Mouse (Mus musculus): Measurements from ENCODE around the gene Nme7. TPM values are rescaled to one million over a fixed set of nuclear protein-coding genes. Genes with fewer than 3 reads are reported as not detected.

The Nme7 gene
- 14.1 and 15.4 TPM in 2 replicates for polyA plus RNA-seq (2015; fragmentation: Nextera tagmentation; extraction: Ambion mirVana)

- 87% methylated on average over 5 of the region's 5 CpGs for WGBS (ENCODE audit: insufficient replicate concordance)
- DNase-seq = no peak
- H3K9me3 ChIP-seq (replicated peaks) = no peaks in the 10 kb centered on the region
- H3K4me2 ChIP-seq = no peak within 1 kb of the TSS
- H3K36me3 ChIP-seq = peaks cover 39% of the 10 kb centered on the region
- H3K4me1 ChIP-seq (replicated peaks) = peaks cover 18% of the 10 kb centered on the region
- H3K9ac ChIP-seq = no peak within 1 kb of the TSS
- no peak within 1 kb of the TSS for H3K4me3 ChIP-seq (replicated peaks)
- no peak for ATAC-seq (ENCODE audit: low read depth)
- no peak within 1 kb of the TSS for H3K27ac ChIP-seq
- no peaks in the 10 kb centered on the region for H3K27me3 ChIP-seq
These were observed at the start of gene Nme7 for GRCm38 (mm10) chr1:164303821-164304220. Gene Nme7, plus strand, starts transcription at chr1:164304121.

- no peak overlapping the region for H3K4me3 ChIP-seq (replicated peaks)
- no peak for DNase-seq
- no peak overlapping the region for H3K4me2 ChIP-seq
- no peaks in the 10 kb centered on the region for H3K9me3 ChIP-seq (replicated peaks)
- ATAC-seq (ENCODE audit: low read depth) = peak; percentile 16; the same call in 1 of the 2 replicates
- no peak overlapping the region for H3K9ac ChIP-seq
- peaks cover 28% of the 10 kb centered on the region for H3K36me3 ChIP-seq
- H3K27ac ChIP-seq = no peak overlapping the region
- peaks cover 51% of the 10 kb centered on the region for H3K4me1 ChIP-seq (replicated peaks)
- no peaks in the 10 kb centered on the region for H3K27me3 ChIP-seq
- 42% methylated on average over 3 of the region's 3 CpGs for WGBS (ENCODE audit: insufficient replicate concordance)
These were observed 49.1 kb upstream of the Nme7 start for GRCm38 (mm10) chr1:164254836-164255235.

- Histone ChIP-seq H3K9ac (no peak overlapping the region), H3K4me2 (0 out of 2 replicates have a peak overlapping the region, but pooled peaks have one; percentile 8), H3K27me3 (no peaks in the 10 kb centered on the region), H3K9me3 (replicated peaks) (no peaks in the 10 kb centered on the region), H3K4me1 (replicated peaks) (peaks cover 3% of the 10 kb centered on the region; the same call in 1 of the 2 replicates), H3K27ac (no peak overlapping the region), H3K36me3 (peaks cover 72% of the 10 kb centered on the region), H3K4me3 (replicated peaks) (no peak overlapping the region)
- ATAC-seq (ENCODE audit: low read depth) (peak; percentile 50), DNase-seq (no peak)
- 81% methylated on average over 16 of the region's 16 CpGs for WGBS (ENCODE audit: insufficient replicate concordance)
These were observed 43.5 kb upstream of the Nme7 start for GRCm38 (mm10) chr1:164260171-164261028.

GRCm38 (mm10) chr1:164261553-164261952 is 42.4 kb upstream of the Nme7 start:
- no peak overlapping the region for H3K27ac ChIP-seq
- H3K4me2 ChIP-seq = no peak overlapping the region
- no peaks in the 10 kb centered on the region for H3K27me3 ChIP-seq
- no peaks in the 10 kb centered on the region for H3K9me3 ChIP-seq (replicated peaks)
- H3K36me3 ChIP-seq = peaks cover 76% of the 10 kb centered on the region
- ATAC-seq (ENCODE audit: low read depth) (no peak), DNase-seq (no peak)
- no peak overlapping the region for H3K4me3 ChIP-seq (replicated peaks)
- H3K4me1 ChIP-seq (replicated peaks) = 0 out of 2 replicates have a peak, but pooled peaks cover 3% of the 10 kb centered on the region
- H3K9ac ChIP-seq = no peak overlapping the region
- WGBS (ENCODE audit: insufficient replicate concordance) = 84% methylated on average over 7 of the region's 7 CpGs

GRCm38 (mm10) chr1:164270941-164271340 is 33.0 kb upstream of the Nme7 start:
- DNase-seq = no peak
- H3K27ac ChIP-seq = no peak overlapping the region
- H3K9ac ChIP-seq = no peak overlapping the region
- H3K27me3 ChIP-seq = no peaks in the 10 kb centered on the region
- no peaks in the 10 kb centered on the region for H3K9me3 ChIP-seq (replicated peaks)
- ATAC-seq (ENCODE audit: low read depth) = no peak
- 82% methylated on average over 7 of the region's 7 CpGs for WGBS (ENCODE audit: insufficient replicate concordance)
- peaks cover 4% of the 10 kb centered on the region for H3K4me1 ChIP-seq (replicated peaks)
- H3K36me3 ChIP-seq = 0 out of 2 replicates have a peak, but pooled peaks cover 3% of the 10 kb centered on the region
- H3K4me3 ChIP-seq (replicated peaks) = no peak overlapping the region
- no peak overlapping the region for H3K4me2 ChIP-seq

GRCm38 (mm10) chr1:164273659-164274058 is 30.3 kb upstream of the Nme7 start:
- no peak overlapping the region for H3K9ac ChIP-seq
- ATAC-seq (ENCODE audit: low read depth) (no peak), DNase-seq (no peak)
- no peaks in the 10 kb centered on the region for H3K36me3 ChIP-seq
- H3K4me2 ChIP-seq = no peak overlapping the region
- H3K27me3 ChIP-seq = no peaks in the 10 kb centered on the region
- H3K4me1 ChIP-seq (replicated peaks) = peaks cover 5% of the 10 kb centered on the region
- no peaks in the 10 kb centered on the region for H3K9me3 ChIP-seq (replicated peaks)
- H3K4me3 ChIP-seq (replicated peaks) = no peak overlapping the region
- no peak overlapping the region for H3K27ac ChIP-seq
- WGBS (ENCODE audit: insufficient replicate concordance) = 76% methylated on average over 6 of the region's 6 CpGs

- H3K27me3 ChIP-seq = no peaks in the 10 kb centered on the region
- H3K36me3 ChIP-seq = no peaks in the 10 kb centered on the region
- H3K4me3 ChIP-seq (replicated peaks) = peak within 1 kb of the TSS; percentile 70
- peak within 1 kb of the TSS; percentile 90 for H3K4me2 ChIP-seq
- H3K27ac ChIP-seq = peak within 1 kb of the TSS; percentile 39
- peak within 1 kb of the TSS; percentile 74 for H3K9ac ChIP-seq
- no peaks in the 10 kb centered on the region for H3K9me3 ChIP-seq (replicated peaks)
- ATAC-seq (ENCODE audit: low read depth) (peak; percentile 100), DNase-seq (peak; percentile 94)
- under 1% methylated on average over 31 of the region's 31 CpGs for WGBS (ENCODE audit: insufficient replicate concordance)
- H3K4me1 ChIP-seq (replicated peaks) = peaks cover 5% of the 10 kb centered on the region
These were observed 28.4 kb upstream of the Nme7 start, which contains the start of gene Ccdc181 for GRCm38 (mm10) chr1:164275455-164275954. Gene Ccdc181, plus strand, starts transcription at chr1:164275585.

- 77% methylated on average over 3 of the region's 3 CpGs for WGBS (ENCODE audit: insufficient replicate concordance)
- no peak for DNase-seq
- no peak for ATAC-seq (ENCODE audit: low read depth)
These were observed 27.4 kb upstream of the Nme7 start for GRCm38 (mm10) chr1:164276552-164276951.

GRCm38 (mm10) chr1:164279332-164279731 is 24.6 kb upstream of the Nme7 start:
- H3K4me1 ChIP-seq (replicated peaks) = peaks cover 5% of the 10 kb centered on the region
- H3K27me3 ChIP-seq = no peaks in the 10 kb centered on the region
- H3K9ac ChIP-seq = no peak overlapping the region
- no peaks in the 10 kb centered on the region for H3K36me3 ChIP-seq
- no peak overlapping the region for H3K4me2 ChIP-seq
- H3K27ac ChIP-seq = no peak overlapping the region
- H3K9me3 ChIP-seq (replicated peaks) = no peaks in the 10 kb centered on the region
- no peak overlapping the region for H3K4me3 ChIP-seq (replicated peaks)
- ATAC-seq (ENCODE audit: low read depth) = no peak
- 69% methylated on average over 4 of the region's 4 CpGs for WGBS (ENCODE audit: insufficient replicate concordance)
- no peak for DNase-seq

More at GRCm38 (mm10) chr1:164276552-164276951, 27.4 kb upstream of the Nme7 start:
- no peak overlapping the region for H3K27ac ChIP-seq
- H3K36me3 ChIP-seq = no peaks in the 10 kb centered on the region
- H3K4me1 ChIP-seq (replicated peaks) = peaks cover 5% of the 10 kb centered on the region
- no peaks in the 10 kb centered on the region for H3K9me3 ChIP-seq (replicated peaks)
- H3K4me2 ChIP-seq = no peak overlapping the region
- H3K4me3 ChIP-seq (replicated peaks) = no peak overlapping the region
- no peak overlapping the region for H3K9ac ChIP-seq
- H3K27me3 ChIP-seq = no peaks in the 10 kb centered on the region

GRCm38 (mm10) chr1:164284007-164284406 is 19.9 kb upstream of the Nme7 start:
- no peaks in the 10 kb centered on the region for H3K36me3 ChIP-seq
- H3K9me3 ChIP-seq (replicated peaks) = no peaks in the 10 kb centered on the region
- no peaks in the 10 kb centered on the region for H3K27me3 ChIP-seq
- no peak overlapping the region for H3K4me2 ChIP-seq
- no peak for DNase-seq
- no peak for ATAC-seq (ENCODE audit: low read depth)
- no peak overlapping the region for H3K9ac ChIP-seq
- 72% methylated on average over 3 of the region's 3 CpGs for WGBS (ENCODE audit: insufficient replicate concordance)
- no peak overlapping the region for H3K27ac ChIP-seq
- H3K4me3 ChIP-seq (replicated peaks) = no peak overlapping the region
- no peaks in the 10 kb centered on the region for H3K4me1 ChIP-seq (replicated peaks)

- ATAC-seq (ENCODE audit: low read depth) = no peak
- no peaks in the 10 kb centered on the region for H3K27me3 ChIP-seq
- WGBS (ENCODE audit: insufficient replicate concordance) = 45% methylated on average over 15 of the region's 15 CpGs
These were observed 16.5 kb upstream of the Nme7 start for GRCm38 (mm10) chr1:164287406-164287805.

More at GRCm38 (mm10) chr1:164287406-164287805, 16.5 kb upstream of the Nme7 start:
- H3K4me2 ChIP-seq = no peak overlapping the region
- no peaks in the 10 kb centered on the region for H3K4me1 ChIP-seq (replicated peaks)
- no peak overlapping the region for H3K9ac ChIP-seq
- DNase-seq = no peak
- no peak overlapping the region for H3K4me3 ChIP-seq (replicated peaks)
- no peaks in the 10 kb centered on the region for H3K9me3 ChIP-seq (replicated peaks)
- H3K27ac ChIP-seq = no peak overlapping the region
- peaks cover 21% of the 10 kb centered on the region for H3K36me3 ChIP-seq

Measured in liver, embryonic 13.5 days (tissue).